Mouse (Mus musculus) thymus, postnatal 4 days (tissue): ENCODE data around the gene Chrm3.

ENCODE experiments used
- DNase-seq: peaks from one replicate; pipeline ENCODE4 v3.0.0; 2021

The Chrm3 gene

GRCm38 (mm10) chr13:10235391-10236169, 125.1 kb downstream of the Chrm3 start:
- DNase-seq = no peak

DNA sequence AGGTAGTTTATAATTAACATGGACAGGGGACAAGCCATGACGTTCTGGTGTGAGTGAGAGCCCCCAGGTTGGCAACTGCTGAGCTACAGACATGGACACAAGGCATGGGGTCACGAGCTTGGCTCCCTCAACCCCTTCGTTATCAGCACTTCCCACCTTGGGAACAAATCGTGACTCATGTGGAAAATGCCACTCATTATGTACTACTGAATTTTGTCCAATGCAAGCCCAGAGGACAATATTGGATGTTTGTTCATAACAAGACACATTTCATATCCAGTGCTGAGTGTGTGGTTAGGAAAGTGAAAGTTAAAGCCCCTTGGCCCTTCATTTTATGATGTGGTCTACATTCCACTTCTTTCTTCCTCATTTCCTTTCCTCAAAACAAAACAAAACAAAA, 140.2 kb downstream of the Chrm3 start:
- no peak for DNase-seq

DNA sequence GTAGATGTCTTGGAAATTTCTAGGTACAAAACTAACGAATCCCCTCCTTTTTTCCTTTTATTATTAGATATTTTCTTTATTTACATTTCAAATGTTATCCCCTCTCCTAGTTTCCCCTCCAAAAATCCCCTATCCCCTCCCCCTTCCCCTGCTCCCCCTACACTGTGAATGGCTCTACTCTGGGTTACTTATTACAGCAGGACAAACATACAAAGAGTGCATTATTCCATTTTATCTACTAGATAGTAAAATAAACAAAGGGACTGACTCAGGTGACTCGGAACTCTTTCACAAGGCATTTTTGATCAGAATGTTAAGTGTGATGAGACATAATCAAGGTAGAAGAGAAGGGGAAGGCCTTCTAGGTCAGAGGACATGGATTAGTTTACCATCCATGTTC, 148.5 kb downstream of the Chrm3 start:
- no peak for DNase-seq

- DNase-seq = no peak
Measured at GRCm38 (mm10) chr13:10210522-10211244, 150.0 kb downstream of the Chrm3 start.

- DNase-seq = no peak
Measured at GRCm38 (mm10) chr13:10199206-10199956, 161.3 kb downstream of the Chrm3 start.

DNA sequence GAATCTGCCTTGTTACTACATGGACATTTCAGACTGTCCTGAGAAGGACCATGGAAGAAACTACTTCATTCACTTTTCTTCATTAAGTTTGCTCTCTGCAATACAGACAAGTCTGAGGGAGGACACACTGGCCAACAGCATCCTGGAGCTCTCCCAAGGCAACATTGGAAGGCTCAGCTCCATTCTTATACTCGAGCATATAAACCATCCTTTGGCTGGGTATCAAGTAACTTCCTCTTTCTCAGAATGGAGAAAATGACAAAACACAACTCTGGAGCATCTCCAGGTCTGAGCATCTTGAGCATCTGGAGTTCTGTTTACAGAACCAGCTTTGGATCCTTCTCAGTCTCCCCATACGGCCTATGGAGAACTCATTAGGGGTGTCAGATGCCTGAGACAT, 170.8 kb downstream of the Chrm3 start:
- DNase-seq = no peak

DNA sequence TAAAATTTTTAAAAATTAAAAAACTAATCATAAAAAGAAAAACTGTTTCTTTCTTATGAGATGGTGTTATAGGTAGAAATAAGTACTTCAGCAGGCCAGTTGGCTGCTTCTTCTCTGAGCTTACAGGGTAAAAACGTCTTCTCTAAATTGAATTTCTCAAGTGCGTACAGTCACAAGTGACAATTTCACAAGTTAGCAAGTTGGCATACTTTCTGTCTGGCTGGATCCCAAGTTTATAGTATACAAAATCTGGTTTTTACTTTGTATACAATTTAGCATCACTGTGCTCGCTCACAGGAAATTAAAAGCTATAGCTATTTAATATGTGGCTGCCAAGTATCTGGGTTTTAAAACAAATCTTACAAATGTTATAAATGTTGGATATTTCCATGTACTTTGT, 172.7 kb downstream of the Chrm3 start:
- DNase-seq = no peak

GRCm38 (mm10) chr13:10183837-10184236, 176.8 kb downstream of the Chrm3 start:
- no peak for DNase-seq

DNA sequence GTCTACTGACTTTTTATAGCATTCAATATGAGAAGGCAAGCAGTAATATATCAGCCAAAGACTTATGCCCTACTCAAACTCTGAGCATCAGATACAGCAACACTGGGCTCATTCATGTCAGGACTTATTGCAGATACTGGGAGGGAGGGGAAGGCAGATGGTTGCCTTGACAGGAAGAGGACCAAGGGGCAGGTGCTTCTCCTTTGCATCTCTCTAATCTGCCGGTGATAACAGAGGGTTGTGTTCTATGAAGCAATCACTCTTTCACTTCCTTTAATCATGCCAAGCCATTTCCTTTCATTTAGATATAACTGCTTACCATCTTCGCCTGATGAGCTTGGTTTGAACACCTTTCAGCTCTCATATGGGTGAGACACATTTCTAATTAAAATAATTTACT, 177.9 kb downstream of the Chrm3 start:
- no peak for DNase-seq

DNA sequence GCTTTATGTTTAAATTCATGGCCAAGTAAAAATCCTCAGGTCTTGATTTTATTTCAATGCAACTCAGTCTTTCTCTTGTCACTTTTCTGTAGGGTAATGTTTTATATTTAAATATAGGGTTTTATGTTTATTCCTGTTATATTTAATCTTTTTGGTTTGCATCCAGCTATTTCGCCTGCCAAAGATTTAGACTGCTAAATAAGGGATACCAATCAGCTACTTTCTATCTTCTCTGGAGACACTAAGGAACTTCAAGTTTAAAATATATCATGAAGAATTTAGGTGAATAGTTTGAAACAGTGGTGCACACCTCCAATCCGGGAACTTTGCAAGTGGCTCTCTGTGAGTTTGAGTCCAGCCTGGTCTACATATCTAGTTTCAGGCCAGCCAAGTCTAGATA, 190.1 kb downstream of the Chrm3 start:
- DNase-seq = no peak

DNA sequence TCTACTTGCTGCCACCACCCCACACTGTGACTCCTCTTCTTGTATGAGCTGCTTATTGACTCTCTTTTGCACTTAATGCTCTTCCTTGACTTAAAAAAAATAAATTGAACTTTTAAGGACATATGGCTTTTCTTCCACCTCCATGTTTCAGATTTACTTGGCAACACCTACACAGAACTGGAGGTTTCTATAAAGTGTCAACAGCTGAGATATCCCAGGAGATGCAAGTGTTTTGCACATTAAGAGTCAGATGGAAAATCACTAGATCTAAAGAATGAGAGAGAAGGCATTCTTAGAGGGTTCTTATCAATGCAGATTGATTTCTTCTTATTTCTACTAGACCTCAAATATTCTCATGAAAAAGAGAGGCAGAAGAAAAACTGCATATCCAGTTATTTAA, 197.3 kb downstream of the Chrm3 start:
- DNase-seq = no peak

DNA sequence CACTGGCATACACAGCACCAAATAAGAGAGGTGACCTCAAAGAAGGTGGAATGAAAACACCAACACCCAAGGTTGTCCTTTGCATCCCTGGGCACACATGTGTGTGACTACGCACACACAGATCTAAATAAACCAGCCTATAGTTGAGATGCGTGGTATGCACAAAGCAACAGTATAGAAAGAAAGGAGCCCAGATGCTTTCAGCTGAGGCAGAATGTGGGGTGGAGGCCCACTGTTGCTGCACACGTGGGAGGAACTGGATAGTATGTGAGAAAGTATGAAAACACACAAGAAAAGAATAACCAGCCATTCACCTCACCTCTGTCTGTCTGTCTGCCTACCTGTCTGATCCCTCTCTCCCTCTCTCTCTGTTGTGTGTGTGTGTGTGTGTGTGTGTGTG, 203.2 kb downstream of the Chrm3 start:
- DNase-seq = no peak

DNA sequence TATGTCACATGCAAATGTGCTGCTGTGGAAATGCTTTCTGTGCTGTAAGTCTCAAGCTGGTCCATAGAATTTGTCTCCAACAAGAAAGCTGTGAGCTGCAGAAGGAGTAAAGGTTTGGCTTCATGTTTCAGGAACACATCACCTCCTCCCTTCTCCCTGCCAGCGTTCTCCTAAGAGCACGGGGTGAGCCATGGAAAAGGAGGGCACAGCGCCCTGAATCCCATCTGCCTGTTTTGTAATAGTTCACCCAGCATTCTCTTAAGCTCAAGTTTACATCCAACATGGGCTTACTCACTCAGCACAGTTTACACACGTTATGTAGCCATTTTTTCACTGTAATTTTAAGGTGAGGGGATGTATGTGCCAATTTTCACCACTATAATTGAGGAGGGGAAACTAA, 220.1 kb downstream of the Chrm3 start:
- DNase-seq = no peak

GRCm38 (mm10) chr13:10138878-10139277, 221.8 kb downstream of the Chrm3 start:
- DNase-seq = no peak

DNA sequence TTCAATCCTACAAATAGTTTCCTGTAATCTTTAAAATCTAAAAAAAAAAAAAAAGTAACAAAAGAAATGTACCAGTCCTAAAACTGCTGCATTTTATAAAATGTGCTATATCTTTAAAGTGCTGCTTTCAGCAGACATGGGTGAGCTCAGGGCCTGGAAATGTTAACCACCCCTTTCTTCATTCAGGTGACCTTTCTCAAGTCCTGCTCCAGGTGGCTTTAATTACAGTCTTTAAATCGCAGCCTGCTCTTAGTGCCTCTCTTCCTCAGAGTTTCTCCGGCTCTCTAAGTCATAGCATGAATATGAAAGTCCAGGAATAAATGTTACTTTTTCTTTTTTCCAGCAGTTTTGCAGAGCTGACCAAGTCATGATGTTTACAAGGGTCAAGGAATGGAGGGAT, 229.6 kb downstream of the Chrm3 start:
- DNase-seq = no peak

- no peak for DNase-seq
Measured at GRCm38 (mm10) chr13:10112211-10112610, 248.4 kb downstream of the Chrm3 start.

GRCm38 (mm10) chr13:10109542-10109941, 251.1 kb downstream of the Chrm3 start:
- no peak for DNase-seq

- DNase-seq = no peak
Measured at GRCm38 (mm10) chr13:10107331-10107730, 253.3 kb downstream of the Chrm3 start.

GRCm38 (mm10) chr13:10090778-10091177, 269.9 kb downstream of the Chrm3 start:
- DNase-seq = no peak

GRCm38 (mm10) chr13:10086336-10086735, 274.3 kb downstream of the Chrm3 start:
- DNase-seq = no peak

DNA sequence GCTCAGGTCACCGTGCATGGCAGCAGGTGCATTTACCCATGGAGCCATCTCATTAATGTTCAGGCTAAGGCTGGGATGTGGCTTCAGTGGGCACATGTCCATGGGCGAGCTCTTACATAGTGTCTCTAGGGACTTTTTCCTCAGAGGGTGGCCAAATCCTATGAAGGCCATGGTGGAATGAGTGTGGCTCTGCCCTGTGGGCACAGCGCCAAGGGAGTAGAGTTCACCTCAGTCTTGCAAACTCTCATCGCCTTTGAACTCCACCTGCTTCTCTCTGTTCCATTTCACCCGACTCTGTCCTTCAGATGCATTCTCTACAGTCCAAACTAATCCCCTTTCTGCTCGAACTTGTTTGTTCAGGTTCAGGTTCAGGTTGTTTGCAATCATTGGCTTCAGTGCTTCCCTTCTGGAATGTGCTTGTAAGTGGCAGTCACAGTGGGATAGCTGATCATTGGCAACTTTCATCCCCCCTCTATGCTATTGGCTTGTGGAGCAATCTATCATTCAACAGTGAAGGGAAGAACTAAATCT, 278.7 kb downstream of the Chrm3 start:
- no peak for DNase-seq

GRCm38 (mm10) chr13:10071165-10071564, 289.5 kb downstream of the Chrm3 start:
- peak; percentile 57 for DNase-seq

DNA sequence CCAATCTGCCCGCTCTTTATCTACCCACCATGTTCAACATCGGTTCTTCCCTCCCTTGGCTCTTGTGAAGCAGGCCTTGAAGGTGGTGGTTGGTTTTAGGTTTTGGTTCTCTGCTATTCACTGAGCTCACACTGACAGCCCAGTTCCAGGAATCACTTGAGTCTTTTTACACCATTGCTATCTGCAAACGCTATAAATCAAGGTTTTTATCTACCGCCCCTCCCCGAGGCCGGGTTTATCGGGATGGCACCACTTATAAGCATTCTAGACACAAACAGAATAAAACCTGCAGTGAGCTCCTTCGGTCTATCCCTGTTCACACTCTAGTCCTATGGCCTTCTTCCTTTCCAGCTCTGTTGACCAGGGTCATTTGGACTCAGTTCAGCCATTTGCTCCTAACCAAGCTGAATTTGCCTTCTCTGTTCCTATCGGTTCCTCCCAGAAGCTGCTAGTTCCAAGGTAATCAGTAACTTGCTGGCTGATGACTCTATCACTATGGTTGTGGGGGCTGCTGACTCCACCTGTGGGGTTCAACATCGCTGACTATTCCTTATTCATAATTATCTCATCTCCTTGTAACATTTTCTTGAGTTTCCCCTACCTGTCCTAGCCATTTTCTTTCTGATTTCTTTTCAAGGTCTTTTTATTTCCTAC, 291.6 kb downstream of the Chrm3 start:
- no peak for DNase-seq
